Mouse (Mus musculus) layer of hippocampus, adult 18-20 months (tissue): ENCODE results near the gene Dvl2. TPM values are rescaled to one million over a fixed set of nuclear protein-coding genes. Genes with fewer than 3 reads are reported as not detected.
"Not testable (repeated sequence)": the region's sequence is repeated elsewhere in the genome, so short reads cannot be mapped to it uniquely, and the experiment has no call there.

Experiments
- DNase-seq, 2 experiments: peaks; one replicate each; pipeline ENCODE4 v3.0.0; 2022; ENCODE audit warnings: low spot score in 2 of 2
- long read RNA-seq: library from polyadenylated mRNA; stranded (forward); transcript quantifications from one replicate; pipeline ENCODE4 v2.0.0, GENCODE M21; 2021
- total RNA-seq, 2 experiments: library from RNA; stranded (reverse); gene quantifications; 2 replicates each; pipeline ENCODE4 v1.2.3; 2021

The Dvl2 gene
- total RNA-seq = 10 to 100 TPM; 33.0 to 38.7 TPM
- long read RNA-seq, transcript Dvl2-201 (15 exons, 2,968 nt) = major isoform, 15 of 28 reads
- long read RNA-seq, partial matches to known transcripts = 0 of 28 reads
- long read RNA-seq, other reads (novel, unspliced or antisense) = 13 of 28 reads

DNA sequence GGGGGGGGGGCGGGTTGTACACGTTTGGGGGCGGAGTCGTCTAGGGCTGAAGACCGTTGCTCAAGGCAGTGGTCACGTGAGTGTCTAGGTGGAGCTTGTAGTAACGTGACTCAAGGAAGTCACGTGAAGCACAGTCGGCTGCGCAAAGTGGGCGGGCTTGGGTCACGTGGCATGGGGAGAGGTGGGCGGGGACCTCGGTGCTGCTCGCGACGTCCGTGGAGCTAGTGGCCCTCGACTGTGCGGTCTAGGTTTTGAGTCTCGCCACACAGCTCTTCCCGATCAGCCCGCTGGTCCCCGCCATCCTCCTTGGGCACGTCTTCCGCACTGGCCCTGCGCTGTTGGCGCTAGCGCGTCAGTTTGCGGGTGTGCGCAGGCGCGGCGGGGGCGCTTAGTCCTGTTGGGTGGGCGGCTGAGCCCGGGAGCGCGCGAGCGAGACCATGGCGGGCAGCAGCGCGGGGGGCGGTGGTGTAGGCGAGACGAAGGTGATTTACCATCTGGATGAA, at the start of gene Dvl2:
Gene Dvl2 (plus strand): TSS at position 200 of the 503 bp plus-strand sequence.
- peak; percentile 84 to 94 for DNase-seq

- no peak for DNase-seq
Measured at GRCm38 (mm10) chr11:69950807-69951459, 49.5 kb upstream of the Dvl2 start.

DNA sequence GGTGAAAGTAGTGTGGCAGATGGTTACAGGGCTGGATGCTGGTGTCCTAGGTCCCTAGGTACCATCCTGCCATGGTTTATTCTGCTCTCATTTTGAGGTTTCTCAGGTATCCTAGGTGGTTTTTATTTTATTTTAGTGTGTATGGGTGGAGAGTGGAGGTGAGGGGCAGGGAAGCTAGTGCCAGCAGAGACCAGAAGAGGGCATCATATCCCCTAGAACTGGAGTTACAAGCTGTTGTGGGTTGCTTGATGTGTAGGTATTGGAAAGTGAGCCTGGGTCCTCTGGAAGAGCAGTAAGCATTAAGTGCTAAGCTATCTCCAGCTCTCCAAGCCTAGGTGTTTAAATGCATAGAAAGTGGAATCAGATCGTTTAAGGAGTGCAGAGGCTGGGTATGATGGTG, 48.1 kb upstream of the Dvl2 start:
- DNase-seq = no peak

- DNase-seq = no peak
Measured at GRCm38 (mm10) chr11:69953267-69953915, 47.0 kb upstream of the Dvl2 start.

- DNase-seq = not testable (repeated sequence)
Measured at GRCm38 (mm10) chr11:69955618-69956017, 44.8 kb upstream of the Dvl2 start.

- DNase-seq = no peak
Measured at GRCm38 (mm10) chr11:69956218-69956617, 44.2 kb upstream of the Dvl2 start.

- no peak for DNase-seq
Measured at GRCm38 (mm10) chr11:69960616-69961015, 39.8 kb upstream of the Dvl2 start.

DNA sequence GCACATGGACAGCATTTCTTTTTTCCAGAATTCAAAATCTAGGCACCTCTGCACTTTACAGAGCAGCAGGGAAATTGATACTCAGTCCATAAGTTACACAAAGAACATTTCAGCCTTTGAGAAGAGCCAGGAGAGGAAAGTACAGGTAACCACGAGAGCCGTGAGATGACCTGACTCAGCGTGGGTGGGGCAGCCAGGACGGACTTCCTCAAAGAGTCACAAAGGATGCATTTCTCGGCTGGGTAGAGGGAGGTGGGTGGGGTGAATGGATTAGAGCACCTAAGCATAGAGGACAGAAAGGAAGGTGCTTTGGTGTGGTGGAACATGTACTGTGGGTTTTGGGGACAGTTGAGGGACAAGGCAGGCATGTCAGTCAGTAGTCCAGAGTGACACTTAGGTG, 38.6 kb upstream of the Dvl2 start:
- no peak for DNase-seq

DNA sequence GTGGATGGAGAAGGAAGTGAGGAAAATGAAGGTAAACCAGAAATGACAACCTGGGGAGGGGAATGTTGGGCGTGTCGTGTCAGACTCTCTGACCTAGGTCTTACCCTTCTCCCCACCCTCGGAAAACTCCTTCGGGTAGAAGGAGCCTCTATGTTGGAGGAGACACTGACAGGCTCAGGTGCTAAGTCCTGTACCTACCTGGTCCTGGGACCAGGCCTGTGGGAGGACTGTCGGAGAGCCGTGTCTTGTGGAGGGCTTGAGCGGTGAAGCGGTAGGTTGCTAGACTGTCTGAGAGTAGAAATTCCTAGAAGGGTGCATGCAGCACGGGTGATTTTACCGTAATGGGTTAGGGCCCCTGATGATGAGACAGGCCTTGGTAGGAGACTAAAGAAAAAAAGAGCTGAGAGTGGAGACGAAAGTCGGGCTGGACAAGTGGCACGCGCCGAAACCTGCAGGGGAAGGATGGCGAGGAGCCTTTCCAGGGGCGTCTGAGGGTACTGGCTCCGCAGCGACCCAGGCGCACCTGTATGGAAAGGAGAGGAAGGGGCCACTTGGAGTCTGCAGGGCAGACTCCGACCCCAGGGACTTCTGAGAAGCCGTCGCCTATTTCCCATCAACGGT, 35.6 kb upstream of the Dvl2 start, which contains the start of gene Cldn7:
Gene Cldn7 (plus strand): TSS at position 130 of the 621 bp plus-strand sequence.
- DNase-seq = no peak

GRCm38 (mm10) chr11:69965271-69966005, 35.0 kb upstream of the Dvl2 start:
- DNase-seq = no peak

DNA sequence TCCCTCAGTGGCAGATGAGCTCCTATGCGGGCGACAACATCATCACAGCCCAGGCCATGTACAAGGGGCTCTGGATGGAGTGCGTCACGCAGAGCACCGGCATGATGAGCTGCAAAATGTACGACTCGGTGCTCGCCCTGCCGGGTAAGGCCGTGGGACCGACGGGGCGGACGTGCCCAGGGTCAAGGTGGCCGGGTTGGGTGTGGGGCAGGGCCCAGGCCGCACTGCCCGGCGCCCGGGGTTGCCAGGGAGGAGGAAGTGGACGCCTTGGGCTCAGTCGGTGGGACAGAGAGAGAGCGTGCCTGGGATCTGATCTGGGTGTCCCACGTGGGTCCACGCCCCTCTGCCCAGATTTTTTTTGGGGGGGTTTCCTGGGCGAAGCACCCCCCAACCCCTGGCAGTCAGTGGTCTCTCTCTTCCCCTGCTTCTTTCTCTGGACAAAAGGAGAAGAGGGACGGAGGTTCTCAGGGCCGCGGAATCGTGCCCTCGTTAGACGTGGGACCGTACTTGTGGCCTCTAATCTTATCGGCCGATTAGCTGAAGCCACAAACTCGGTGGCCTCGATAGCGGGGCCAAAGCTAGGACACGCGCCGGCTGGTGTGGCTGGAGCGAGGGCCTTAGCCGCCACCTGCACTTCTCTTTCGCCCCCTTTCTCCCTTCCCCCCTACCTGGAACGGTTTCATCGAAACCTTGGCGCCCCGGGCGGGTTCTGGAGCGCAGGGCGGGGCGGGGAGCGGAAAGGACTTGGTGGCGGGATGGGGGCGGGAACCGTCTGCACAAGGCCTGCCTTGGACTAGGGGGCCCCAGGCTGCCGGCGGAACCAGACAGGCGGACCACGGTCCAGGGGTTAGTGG, 34.2 kb upstream of the Dvl2 start:
- DNase-seq = no peak

- DNase-seq = no peak
Measured at GRCm38 (mm10) chr11:69966860-69967517, 33.4 kb upstream of the Dvl2 start.

DNA sequence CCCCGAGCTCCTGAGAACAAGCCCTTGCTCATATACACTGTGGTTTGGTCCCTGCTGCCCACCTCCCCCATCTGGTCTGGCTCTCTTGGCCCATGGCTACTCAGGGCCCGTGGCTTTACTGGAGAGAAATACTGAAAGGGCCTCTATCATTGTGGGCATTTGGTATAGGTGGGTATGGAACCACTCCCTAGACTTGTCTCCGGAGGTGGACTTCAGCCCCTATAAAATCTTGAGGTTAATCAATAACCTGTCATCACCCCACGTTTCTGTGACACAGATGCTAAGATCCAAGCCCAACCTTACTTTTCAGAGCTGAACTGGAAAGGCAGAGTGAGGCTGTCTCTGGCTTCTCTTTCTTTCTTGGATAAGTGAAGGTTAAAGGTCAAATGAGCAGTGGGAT, 31.6 kb upstream of the Dvl2 start:
- DNase-seq = no peak

- no peak for DNase-seq
Measured at GRCm38 (mm10) chr11:69970222-69970621, 30.2 kb upstream of the Dvl2 start.

GRCm38 (mm10) chr11:69970775-69971174, 29.6 kb upstream of the Dvl2 start:
- no peak for DNase-seq

GRCm38 (mm10) chr11:69974907-69975306, 25.5 kb upstream of the Dvl2 start:
- DNase-seq = no peak

DNA sequence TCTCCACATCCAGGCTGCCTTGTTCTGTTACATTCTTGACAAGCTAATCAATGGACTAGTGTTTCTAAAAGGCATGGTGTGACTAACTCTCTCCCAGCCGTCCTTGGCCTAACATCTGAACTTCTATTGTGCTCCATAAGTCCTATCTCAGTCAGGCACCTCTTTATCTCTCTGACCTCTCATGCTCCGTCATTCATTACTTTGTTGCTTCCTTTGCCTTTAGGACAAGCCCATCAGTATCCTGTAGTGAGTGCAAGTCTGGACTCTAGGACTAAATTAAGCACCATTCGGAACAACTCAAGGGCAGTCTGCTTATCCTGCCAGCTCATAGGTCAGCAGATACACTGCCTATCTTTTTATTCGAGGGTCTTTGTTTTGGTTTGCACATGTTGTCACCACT, 24.1 kb upstream of the Dvl2 start:
- DNase-seq = no peak

GRCm38 (mm10) chr11:69979827-69980195, 20.6 kb upstream of the Dvl2 start:
- DNase-seq = no peak

- DNase-seq = peak; percentile 99 to 100
Measured at GRCm38 (mm10) chr11:69980196-69981140, 19.9 kb upstream of the Dvl2 start.
